Mouse (Mus musculus): ENCODE measurements around the gene Rdh16f1.
"Not testable (repeated sequence)": the region's sequence is repeated elsewhere in the genome, so short reads cannot be mapped to it uniquely, and the experiment has no call there.

Rdh16f1 gene

GRCm38 (mm10) chr10:127829121-127829520 lies 69.5 kb downstream of the Rdh16f1 start:
- no peak for DNase-seq (ENCODE audit: low read depth)

GRCm38 (mm10) chr10:127834186-127834585 lies 74.6 kb downstream of the Rdh16f1 start:
- not testable (repeated sequence) for DNase-seq (ENCODE audit: low read depth)

GRCm38 (mm10) chr10:127835292-127835691 lies 75.7 kb downstream of the Rdh16f1 start:
- DNase-seq (ENCODE audit: low read depth), result no peak

- DNase-seq (ENCODE audit: low read depth), result not testable (repeated sequence)
Observed at GRCm38 (mm10) chr10:127837793-127838192, 78.2 kb downstream of the Rdh16f1 start.

- no peak for DNase-seq (ENCODE audit: low read depth)
Observed at GRCm38 (mm10) chr10:127838539-127838938, 79.0 kb downstream of the Rdh16f1 start.

GRCm38 (mm10) chr10:127840776-127841175 lies 81.2 kb downstream of the Rdh16f1 start:
- no peak for DNase-seq (ENCODE audit: low read depth)
